Mouse (Mus musculus): Measurements from ENCODE around the gene Tenm3. TPM values are rescaled to one million over a fixed set of nuclear protein-coding genes. Genes with fewer than 3 reads are reported as not detected.

Gene Tenm3
- total RNA-seq, 1 experiment from 2014 or later = not detected

DNA sequence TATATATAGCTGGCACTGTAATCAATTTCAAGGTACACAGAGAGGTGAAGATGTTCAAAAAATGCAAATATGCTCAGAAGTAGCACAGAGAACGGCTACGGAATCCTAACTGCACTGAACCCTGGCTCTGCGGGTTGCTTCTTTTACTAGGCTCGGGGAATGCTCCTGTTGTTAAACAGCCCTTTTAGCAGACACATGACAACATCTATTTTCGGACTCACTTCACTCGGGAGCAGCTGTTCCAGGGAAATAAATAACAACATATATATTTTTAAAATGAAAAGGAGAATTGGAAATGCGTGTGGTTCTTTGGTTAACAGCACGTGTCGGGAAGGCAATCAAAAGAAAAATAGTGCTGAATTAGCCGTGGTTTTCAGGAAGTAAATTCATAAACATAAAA lies 457.9 kb downstream of the Tenm3 start:
- no peak for ATAC-seq (replicated peaks; ENCODE audit: low read depth, poor library complexity, severe bottlenecking)

DNA sequence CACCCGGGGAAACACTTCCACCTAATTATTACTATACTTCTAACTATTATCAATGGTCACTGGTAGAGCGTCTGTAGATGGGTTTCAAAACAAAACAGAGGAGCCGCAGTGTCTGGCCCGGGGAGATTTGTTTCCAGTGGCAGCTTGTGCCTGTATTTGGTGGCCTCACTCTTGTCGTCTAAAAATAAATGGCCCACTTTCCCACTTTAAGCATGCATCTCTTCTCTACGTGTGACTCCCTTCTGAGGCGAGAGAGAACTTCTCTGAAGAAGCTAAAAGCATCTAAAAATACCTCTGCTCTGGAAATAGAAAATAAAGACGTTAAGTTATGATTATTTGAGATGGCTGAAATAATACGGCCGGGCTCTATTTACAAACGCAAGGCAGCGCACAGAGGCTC lies 463.7 kb downstream of the Tenm3 start:
- no peak for ATAC-seq (replicated peaks; ENCODE audit: low read depth, poor library complexity, severe bottlenecking)

DNA sequence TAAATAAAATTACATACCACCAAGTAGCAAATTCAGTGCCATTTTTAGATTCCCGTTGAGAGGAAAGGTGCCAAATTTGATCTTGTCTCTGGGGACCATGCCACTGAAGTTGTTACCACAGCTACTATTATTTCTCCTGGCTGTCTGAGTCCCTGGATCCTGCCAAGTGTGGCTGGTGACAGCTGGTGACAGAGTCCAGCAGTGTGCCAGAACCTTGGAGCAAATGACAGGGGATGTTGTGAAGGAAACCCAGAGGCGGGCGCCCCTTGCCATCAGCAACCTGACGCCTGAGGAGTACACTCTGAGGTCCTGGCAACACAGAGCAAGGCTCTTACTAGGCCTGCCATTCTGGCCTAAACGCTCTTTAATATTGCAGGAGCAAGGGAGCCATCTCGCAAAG lies 467.0 kb downstream of the Tenm3 start:
- ATAC-seq (replicated peaks; ENCODE audit: low read depth, poor library complexity, severe bottlenecking) = no peak

DNA sequence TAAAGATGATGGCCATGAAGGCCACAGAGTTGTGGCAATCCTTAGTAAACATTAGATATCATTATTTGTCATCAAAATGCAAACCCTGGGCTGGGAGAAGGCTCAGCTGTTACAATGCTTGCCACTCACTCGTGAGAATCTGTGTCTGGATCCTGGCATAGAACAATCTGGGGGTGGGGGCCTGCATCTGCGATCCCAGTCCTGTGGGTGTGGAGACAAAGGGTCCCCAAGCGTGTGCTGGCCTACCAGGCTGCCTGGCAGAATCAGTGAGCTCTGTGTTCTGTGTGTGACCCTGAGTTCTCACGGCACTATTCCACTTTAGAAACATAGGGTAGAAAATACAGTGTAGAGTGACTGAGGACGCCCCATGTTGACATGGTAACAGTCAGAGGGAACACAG lies 468.6 kb downstream of the Tenm3 start:
- no peak for ATAC-seq (replicated peaks; ENCODE audit: low read depth, poor library complexity, severe bottlenecking)

DNA sequence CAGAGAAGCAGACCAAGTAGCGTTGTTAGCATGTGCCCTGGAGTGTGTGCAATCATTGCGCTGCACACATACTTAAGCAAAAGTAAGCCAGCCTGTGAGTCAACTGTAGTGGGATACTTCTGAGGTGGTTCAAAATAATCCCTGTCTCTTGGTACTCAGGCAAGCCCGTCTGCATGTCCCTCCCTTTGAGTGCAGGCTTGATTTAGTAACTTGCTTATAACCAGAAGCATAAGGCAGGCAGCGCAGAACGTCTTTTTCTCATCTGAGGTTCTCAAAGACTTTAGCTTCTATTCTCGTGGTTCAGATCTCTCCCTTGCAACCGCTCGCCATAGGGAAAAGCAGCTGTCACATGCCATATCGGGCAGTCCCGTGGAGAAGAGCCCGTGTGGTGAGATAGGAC lies 470.3 kb downstream of the Tenm3 start:
- ATAC-seq (replicated peaks; ENCODE audit: low read depth, poor library complexity, severe bottlenecking) = no peak

DNA sequence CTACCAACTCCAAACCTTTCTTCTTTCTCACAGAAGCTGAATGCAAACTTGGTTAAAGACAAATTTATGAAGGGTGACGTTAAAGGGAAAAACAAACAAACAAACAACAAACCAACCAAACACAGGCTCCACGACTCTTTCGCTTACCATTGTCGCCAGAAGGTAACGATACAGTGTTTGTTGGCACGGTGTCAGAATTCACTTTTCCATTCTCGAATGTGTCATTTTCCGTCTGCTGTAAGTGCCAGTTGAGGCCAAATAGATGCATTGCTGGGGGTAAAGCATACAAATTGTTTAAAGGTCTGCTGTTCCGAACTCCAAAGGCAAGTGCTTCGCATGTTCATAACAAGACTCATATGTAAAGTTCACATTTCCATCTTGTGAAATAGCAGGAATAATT lies 476.6 kb downstream of the Tenm3 start:
- ATAC-seq (replicated peaks; ENCODE audit: low read depth, poor library complexity, severe bottlenecking) = no peak

DNA sequence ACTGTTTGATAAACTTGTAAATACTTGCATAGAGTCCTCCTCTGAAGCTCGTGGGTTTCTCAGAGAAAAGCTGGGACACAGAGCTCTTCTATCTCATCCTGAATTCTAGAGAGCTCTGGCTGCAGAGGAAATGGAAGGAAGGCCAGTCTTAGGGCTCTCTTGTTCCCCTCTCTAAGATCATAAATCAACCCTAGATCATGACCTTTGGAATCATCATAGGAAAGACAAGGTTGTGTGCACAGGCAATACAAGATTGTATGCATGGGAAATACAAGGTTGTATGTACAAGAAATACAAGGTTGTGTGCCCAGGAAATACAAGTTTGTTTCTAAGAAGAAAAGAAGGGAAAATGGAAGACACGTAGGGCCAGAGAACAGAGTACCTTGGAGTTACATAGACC lies 486.9 kb downstream of the Tenm3 start:
- no peak for ATAC-seq (replicated peaks; ENCODE audit: low read depth, poor library complexity, severe bottlenecking)

DNA sequence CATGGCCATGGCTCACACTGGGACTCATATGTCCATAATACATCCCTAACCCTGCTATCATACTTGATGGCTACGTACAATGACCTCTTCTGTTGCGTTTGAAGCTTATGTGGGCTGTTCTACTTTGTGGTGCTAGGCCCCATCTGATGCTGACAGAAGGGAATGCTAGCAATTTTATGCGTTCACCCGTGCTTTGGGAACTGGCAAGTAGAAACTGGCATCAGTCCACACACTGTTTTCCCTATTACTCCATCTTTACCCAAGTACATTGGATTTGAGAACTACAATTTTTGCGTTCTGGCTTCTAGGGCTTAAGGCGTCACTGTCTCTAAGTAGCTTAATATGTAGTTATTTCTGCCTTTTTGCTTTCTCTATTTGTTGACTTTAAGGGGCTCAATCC lies 490.3 kb downstream of the Tenm3 start:
- no peak for ATAC-seq (replicated peaks; ENCODE audit: low read depth, poor library complexity, severe bottlenecking)

DNA sequence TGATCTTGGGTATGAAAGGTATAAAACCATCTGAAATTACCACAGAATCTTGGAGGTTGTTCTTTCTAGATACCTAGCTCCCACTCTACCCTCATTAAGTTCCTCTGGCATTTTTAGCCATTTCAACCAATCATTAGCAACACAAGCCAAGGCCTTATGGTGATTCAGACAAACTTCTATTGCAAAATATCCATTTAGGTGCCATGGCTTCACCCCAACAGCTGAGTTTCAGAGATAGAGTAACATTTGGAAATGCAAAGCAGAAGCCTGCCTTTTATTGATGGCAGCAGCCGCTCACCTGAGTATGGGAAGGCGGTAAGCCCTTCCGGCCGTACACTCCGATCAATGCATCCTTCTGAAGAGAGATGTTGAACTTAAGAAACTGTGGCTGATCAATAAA lies 494.9 kb downstream of the Tenm3 start:
- no peak for ATAC-seq (replicated peaks; ENCODE audit: low read depth, poor library complexity, severe bottlenecking)

DNA sequence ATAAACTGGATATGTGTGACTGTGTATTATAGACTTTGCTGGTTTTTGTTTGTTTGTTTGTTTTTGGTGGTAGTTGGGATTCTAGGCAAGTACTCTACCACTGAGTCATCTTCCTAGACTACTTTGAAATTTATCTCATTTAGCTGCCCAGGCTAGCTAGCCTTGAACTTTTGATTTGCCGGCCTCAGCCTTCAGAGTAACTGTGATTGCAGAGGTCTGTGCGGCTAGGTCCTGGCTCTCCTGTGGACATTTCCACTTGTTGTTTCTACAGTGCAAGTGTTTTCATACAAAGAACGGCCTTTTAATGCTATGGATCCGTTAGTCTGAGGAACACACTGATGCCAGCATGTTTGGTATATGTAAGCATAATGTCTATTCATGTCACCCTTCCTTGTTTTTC lies 495.4 kb downstream of the Tenm3 start:
- no peak for ATAC-seq (replicated peaks; ENCODE audit: low read depth, poor library complexity, severe bottlenecking)

DNA sequence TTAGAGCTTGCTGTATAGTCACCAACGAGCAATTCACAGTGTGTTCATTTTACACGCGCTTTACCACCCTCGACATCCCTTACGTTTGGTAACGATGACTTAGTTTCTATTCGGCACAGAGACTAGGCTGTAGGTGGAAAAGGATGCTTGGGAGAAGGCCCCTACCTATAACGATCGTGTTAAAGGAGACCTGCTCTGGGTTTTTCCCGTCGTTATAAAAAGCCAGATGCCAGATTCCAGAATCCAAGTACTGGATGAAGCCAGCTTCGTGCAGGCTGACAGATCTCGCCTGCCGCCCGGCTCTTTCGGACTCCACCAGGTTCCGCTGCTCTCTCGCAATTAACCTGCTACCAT lies 500.7 kb downstream of the Tenm3 start:
- ATAC-seq (replicated peaks; ENCODE audit: low read depth, poor library complexity, severe bottlenecking) = no peak

DNA sequence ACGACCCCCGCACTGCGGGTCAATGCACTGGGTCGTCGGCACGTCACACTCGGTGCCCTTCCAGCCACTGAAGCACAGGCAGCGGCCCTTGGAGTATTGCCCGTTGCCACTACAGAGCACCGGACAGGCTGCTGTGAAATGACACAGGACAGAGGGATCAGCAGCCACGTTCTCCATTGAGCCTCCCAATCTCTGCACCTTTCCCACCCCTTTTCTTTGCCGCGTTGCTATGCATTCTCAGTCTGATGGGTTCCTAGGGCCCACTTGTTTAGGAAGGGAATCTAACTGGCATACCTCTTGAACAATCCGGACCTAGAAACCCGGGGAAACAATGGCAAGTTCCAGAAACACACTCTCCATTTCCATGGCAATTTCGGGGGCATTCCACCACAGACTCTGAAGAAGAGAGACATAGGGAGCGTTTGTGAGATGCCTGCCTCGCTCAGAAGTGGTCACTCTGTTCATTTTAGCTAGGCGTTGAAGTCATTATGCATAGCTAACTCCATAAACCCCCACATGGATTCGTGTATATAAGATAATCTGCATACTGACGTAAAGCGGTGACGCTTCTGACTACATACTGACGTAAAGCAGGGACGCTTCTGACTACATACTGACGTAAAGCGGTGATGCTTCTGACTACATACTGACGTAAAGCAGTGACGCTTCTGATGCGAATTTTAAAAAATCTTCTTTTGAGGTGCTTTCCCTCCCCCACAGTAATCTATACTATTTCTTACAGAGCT lies 501.3 kb downstream of the Tenm3 start:
- no peak for ATAC-seq (replicated peaks; ENCODE audit: low read depth, poor library complexity, severe bottlenecking)

DNA sequence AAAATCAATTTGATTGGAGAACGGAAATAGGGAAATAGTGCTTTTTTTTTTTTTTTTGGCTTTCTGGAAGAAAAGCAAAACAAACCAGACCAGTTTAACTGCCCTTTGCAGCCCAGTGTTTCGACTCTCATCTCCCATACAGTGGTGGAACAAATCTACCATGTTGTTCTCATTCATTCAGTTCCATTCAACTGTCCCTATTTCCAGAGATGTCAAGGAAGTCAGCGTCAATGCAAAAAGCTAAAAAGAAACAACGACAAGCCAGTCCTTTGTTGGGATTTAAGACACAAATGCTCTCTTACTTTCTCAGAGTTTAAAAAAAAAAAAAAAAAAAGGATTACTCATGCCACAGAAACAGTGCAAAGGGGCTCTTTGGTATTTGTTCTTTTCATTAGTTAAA lies 502.1 kb downstream of the Tenm3 start:
- no peak for ATAC-seq (replicated peaks; ENCODE audit: low read depth, poor library complexity, severe bottlenecking)

DNA sequence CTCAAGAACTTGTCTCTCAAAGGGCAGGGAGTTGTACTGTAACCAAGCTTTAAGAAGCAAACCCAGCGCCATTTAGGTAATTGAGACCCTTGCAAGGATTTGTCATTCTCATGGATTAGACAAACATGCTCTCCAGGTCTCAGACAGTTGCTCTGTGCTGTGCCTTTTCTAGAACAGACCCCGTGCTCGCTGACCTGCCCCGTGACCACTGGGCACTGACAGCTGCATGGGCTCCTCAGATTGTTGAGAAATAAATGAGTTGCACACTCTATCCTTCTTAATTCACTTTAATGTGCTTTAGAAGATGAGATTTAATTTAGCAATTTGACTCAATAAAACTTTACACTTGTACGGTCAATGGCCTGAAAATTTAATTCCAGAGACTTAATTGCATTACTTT lies 502.5 kb downstream of the Tenm3 start:
- no peak for ATAC-seq (replicated peaks; ENCODE audit: low read depth, poor library complexity, severe bottlenecking)

DNA sequence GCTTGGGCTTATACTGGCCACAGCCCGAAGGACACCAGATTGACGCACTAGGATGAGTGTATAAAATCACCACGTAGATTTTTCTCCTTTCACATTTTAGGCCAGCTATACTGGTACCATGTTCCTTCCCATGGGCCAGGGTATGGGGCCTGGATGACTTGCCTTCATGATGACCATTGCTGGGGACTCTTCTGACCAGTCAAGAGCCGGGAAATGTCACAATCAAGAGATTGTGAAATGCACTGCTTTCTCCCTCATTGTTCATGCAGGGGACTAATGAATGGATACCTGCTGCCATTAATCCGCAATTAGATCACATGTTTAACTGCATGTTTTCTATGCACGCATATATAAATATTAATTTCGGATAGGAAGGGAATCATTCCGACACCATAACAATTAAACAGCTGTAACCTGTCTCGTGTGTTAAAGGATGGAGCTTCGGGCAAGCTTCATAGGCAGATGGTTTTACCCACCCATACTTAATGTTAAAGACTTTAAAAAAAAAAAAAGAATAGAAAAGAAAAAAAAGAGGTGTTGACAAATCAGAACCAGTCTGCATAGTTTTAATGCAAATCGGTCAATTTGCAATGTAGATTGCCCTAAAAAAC lies 521.0 kb downstream of the Tenm3 start:
- ATAC-seq (replicated peaks; ENCODE audit: low read depth, poor library complexity, severe bottlenecking) = no peak

DNA sequence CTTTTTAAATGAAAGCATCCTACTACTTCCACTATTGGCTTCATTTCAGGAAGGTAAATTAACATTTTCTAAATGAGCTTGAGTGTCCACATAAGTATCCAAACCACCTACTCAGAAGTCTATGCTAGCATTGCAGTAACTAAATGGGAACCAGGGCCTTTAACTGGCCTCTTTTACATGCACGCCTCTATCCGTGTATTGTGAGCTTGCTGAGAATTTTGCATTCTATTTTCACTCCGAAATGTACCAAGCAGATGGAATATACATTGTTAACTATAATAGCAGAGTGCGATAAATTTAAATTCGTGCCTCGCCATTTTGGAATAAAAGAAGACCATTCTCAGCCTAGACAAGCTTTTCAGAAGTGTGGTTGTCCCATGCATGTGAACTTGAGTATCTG lies 521.5 kb downstream of the Tenm3 start:
- no peak for ATAC-seq (replicated peaks; ENCODE audit: low read depth, poor library complexity, severe bottlenecking)

DNA sequence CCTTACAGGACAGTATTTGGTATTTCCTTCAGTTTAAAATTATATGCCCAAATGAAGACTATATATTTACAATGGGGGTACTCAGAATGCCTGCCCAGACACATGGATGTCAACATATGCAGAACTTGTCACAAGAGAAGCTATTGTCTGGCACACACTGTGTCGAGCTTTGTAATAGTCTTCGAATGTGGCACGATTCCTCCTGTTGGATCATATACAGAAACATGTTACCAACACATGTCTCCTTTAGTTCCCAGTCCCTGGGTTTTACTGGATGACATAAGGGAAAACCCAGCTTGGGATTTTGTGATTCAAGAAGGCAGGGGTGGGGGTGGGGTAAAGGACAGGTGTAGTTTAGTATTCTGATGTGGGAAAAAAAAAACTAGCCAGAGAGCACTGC lies 524.1 kb downstream of the Tenm3 start:
- ATAC-seq (replicated peaks; ENCODE audit: low read depth, poor library complexity, severe bottlenecking) = no peak

DNA sequence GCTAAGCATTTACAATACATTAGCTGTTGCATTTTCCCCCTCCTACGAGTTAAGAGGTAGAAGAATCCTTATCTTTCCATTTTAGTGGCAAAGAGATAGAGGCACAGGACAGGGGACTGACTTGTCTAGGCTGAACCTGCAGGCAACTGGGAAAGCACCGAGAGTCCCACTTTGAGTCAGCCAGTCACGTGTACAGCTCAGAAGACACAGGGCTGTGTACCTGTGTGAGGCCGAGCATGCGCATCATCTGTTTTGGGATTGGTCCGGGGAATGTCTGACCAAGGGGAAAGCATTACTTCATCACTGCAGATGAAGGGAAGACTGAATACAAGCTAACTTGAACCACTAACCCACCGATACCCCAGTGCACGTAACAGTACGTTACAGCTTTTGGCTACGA lies 526.3 kb downstream of the Tenm3 start:
- ATAC-seq (replicated peaks; ENCODE audit: low read depth, poor library complexity, severe bottlenecking) = no peak

DNA sequence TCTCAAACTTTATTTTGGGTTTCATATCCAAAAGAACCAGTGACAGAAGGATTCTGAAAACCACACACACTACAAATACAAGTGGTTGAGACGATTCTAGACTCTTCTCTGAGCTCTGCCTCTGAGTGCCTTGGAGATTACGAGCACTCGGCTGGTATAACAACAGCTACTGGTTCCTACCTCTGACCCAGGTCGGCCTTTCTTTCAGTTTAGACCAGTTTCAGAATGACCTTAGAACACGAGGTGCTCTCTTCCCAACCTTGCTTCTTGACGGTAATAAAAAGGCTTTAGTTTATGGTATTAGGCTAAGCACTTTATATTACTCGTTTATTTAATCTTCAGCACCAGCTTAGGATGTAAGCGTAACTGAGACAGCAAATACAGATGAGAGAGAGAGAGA lies 528.1 kb downstream of the Tenm3 start:
- no peak for ATAC-seq (replicated peaks; ENCODE audit: low read depth, poor library complexity, severe bottlenecking)

DNA sequence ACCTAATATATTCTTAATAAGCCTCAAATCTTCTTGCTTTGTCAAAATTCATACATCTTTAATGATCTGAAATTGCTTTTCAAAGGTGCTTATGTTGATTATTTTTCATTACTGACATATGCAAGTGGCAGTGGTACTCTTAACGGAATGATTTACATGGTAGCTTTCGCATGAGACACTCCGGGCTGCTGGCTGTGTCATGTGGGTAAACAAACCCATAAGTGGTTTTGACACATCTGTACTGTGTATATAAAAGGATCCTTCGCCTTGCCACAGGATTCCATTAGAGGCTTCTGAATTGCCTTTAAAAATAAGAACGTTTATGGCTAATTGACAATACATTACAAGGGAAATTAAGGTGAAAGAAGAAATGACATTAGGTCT lies 529.8 kb downstream of the Tenm3 start:
- ATAC-seq (replicated peaks; ENCODE audit: low read depth, poor library complexity, severe bottlenecking) = no peak

DNA sequence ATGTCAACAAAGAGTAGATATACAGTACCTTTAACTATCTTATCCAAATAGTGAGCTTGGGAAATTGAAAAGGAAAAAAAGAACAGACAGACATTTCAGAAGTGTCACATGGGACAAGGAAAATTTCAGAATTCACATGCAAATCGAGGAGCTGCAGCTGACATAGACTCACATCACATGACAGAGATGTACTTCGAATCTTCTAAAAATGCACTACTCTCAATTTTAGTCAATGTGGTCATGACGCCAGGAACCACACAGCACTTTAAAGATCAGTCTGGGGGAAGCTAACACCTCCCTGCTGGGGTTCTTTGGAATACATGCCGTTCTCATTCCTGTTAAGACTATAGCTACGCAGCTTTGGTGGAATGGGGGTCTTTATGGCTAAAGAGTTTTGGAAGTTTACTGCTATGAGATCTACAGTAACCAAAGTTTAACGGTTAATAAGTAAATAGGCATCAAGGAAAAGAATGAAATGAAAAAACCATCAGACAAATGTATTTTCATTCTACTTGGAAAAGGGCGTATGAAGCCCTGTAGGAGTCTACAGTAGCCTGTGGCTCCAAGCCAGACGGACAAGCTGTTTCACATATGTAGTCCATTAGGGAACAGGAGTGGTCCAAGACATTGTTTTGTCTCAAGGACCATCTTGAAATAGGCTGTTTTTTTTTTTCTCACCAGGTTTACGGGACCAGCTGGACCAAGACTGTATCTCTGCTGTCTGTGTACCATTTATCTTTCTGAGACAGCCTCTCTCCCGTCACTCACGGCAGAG lies 530.4 kb downstream of the Tenm3 start:
- ATAC-seq (replicated peaks; ENCODE audit: low read depth, poor library complexity, severe bottlenecking) = no peak

DNA sequence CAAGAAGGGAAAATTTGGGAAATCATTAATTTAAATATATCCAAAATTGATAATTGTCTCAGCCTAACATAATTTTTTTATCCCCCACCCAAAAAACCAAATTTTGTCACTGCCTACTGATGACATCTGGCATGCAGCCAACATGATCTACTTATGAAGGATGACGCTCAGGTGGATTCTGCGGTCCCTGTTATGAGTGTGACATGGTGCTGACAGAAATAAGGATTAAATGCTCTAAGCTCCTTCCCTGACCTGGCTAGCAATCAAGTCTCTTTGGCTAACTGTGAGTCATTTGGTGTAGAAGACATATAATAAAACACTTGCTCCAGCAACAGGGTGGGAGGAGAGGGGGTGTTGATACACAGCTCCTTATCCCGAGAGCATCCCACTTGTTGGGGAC lies 532.0 kb downstream of the Tenm3 start:
- no peak for ATAC-seq (replicated peaks; ENCODE audit: low read depth, poor library complexity, severe bottlenecking)
